Comparison of ENCODE assay signal across 7 mouse cellular contexts in genomic region chr3:79287699-79288458, GRCm38 (mm10). TPM values are rescaled to one million over a fixed set of nuclear protein-coding genes. Genes with fewer than 3 reads are reported as not detected.
DNase-seq lines count a peak whose midpoint lies in the region; ATAC-seq and TF ChIP-seq lines count a peak whose summit lies in the region.

No protein-coding gene starts in this region.

- H3K4me3 ChIP-seq in E14TG2a.4 (replicated peaks; ENCODE audit: low read length), result peak overlapping the region; percentile 97
- H3K4me3 ChIP-seq in forebrain, embryonic 13.5 days, result peak overlapping the region; percentile 95
- H3K4me3 ChIP-seq in intestine, embryonic 15.5 days (replicated peaks), result peak overlapping the region; percentile 96
- H3K4me3 ChIP-seq in lung, postnatal 0 days (ENCODE audit: low read depth, low read length), result peak overlapping the region; percentile 84

- peaks cover 29% of the 10 kb centered on the region for H3K4me1 ChIP-seq in E14TG2a.4 (replicated peaks; ENCODE audit: low read depth, low read length)
- peaks cover 31% of the 10 kb centered on the region for H3K4me1 ChIP-seq in forebrain, embryonic 13.5 days
- H3K4me1 ChIP-seq in intestine, embryonic 15.5 days (replicated peaks), result peaks cover 9% of the 10 kb centered on the region
- H3K4me1 ChIP-seq in lung, postnatal 0 days (ENCODE audit: insufficient read depth, low read depth, low read length), result peaks cover 16% of the 10 kb centered on the region

- no peaks in the 10 kb centered on the region for H3K36me3 ChIP-seq in E14TG2a.4 (ENCODE audit: insufficient read depth, low read length)
- no peaks in the 10 kb centered on the region for H3K36me3 ChIP-seq in forebrain, embryonic 13.5 days (ENCODE audit: poor library complexity, severe bottlenecking)
- no peaks in the 10 kb centered on the region for H3K36me3 ChIP-seq in intestine, embryonic 15.5 days
- no peaks in the 10 kb centered on the region for H3K36me3 ChIP-seq in lung, postnatal 0 days (ENCODE audit: insufficient read depth, low read length)

- WGBS in forebrain, embryonic 13.5 days, result 16% methylated on average over 17 of the region's 17 CpGs
- WGBS in intestine, embryonic 15.5 days, result 17% methylated on average over 17 of the region's 17 CpGs
- 8% methylated on average over 17 of the region's 17 CpGs for WGBS in lung, postnatal 0 days

- H3K4me2 ChIP-seq in forebrain, embryonic 13.5 days, result peak overlapping the region; percentile 81
- H3K4me2 ChIP-seq in intestine, embryonic 15.5 days (replicated peaks), result peak overlapping the region; percentile 84
- peak overlapping the region; percentile 83 for H3K4me2 ChIP-seq in lung, postnatal 0 days (replicated peaks; ENCODE audit: low read depth, low read length)

- no peak for TF ChIP-seq EP300 in lung, postnatal 0 days (IDR thresholded peaks at IDR 0.05)

- no peak for ATAC-seq in forebrain, embryonic 13.5 days
- ATAC-seq in intestine, embryonic 15.5 days, result peak; percentile 10
- no peak for ATAC-seq in lung, postnatal 0 days

- H3K27ac ChIP-seq in forebrain, embryonic 13.5 days, result 0 out of 2 replicates have a peak overlapping the region, but pooled peaks have one; percentile 97
- H3K27ac ChIP-seq in intestine, embryonic 15.5 days, result peak overlapping the region; percentile 70
- H3K27ac ChIP-seq in lung, postnatal 0 days (ENCODE audit: low read length), result peak overlapping the region; percentile 97

- H3K9ac ChIP-seq in forebrain, embryonic 13.5 days, result peak overlapping the region; percentile 95
- peak overlapping the region; percentile 75 for H3K9ac ChIP-seq in intestine, embryonic 15.5 days
- peak overlapping the region; percentile 86 for H3K9ac ChIP-seq in lung, postnatal 0 days (replicated peaks; ENCODE audit: low read depth)

- H3K27me3 ChIP-seq in E14TG2a.4 (ENCODE audit: insufficient read depth, low read length), result peaks cover 42% of the 10 kb centered on the region
- peaks cover 12% of the 10 kb centered on the region for H3K27me3 ChIP-seq in forebrain, embryonic 13.5 days
- H3K27me3 ChIP-seq in intestine, embryonic 15.5 days (replicated peaks), result no peaks in the 10 kb centered on the region
- H3K27me3 ChIP-seq in lung, postnatal 0 days (replicated peaks; ENCODE audit: insufficient read depth, low read length), result no peaks in the 10 kb centered on the region

- no peak for TF ChIP-seq CTCF in E14TG2a.4 (conservative IDR thresholded peaks at IDR 0.05; ENCODE audit: low read length)
- TF ChIP-seq CTCF in lung, postnatal 0 days (IDR thresholded peaks at IDR 0.05), result no peak

- no peaks in the 10 kb centered on the region for H3K9me3 ChIP-seq in E14TG2a.4 (ENCODE audit: low read length)
- H3K9me3 ChIP-seq in forebrain, embryonic 13.5 days (replicated peaks), result no peaks in the 10 kb centered on the region
- H3K9me3 ChIP-seq in intestine, embryonic 15.5 days, result no peaks in the 10 kb centered on the region
- H3K9me3 ChIP-seq in lung, postnatal 0 days (ENCODE audit: low read length), result no peaks in the 10 kb centered on the region

- peak; percentile 38 for DNase-seq in 3T3-L1 (ENCODE audit: low read depth, low spot score)
- peak; percentile 64 for DNase-seq in lung, postnatal 0 days (ENCODE audit: low spot score)
- DNase-seq in urinary bladder, adult 2 months (ENCODE audit: low spot score), result no peak
- DNase-seq in adrenal gland, adult 18-20 months (ENCODE audit: low spot score in 2 of 2), result no peak

RNA-seq across cellular contexts. Expression of gene Rapgef2, which starts 1.6 kb away (rescaled TPM):
- polyA plus RNA-seq in forebrain, embryonic 13.5 days (2015; fragmentation: Nextera tagmentation; extraction: Ambion mirVana), result 7.5 and 7.7 TPM in 2 replicates
- polyA plus RNA-seq in intestine, embryonic 15.5 days (2015; fragmentation: Nextera tagmentation; extraction: Ambion mirVana), result 4.4 TPM in 2 replicates
- 5.8 and 6.5 TPM in 2 replicates for polyA plus RNA-seq in lung, postnatal 0 days (2015; fragmentation: Nextera tagmentation; extraction: Ambion mirVana)
- 10.9 and 11.2 TPM in 2 replicates for polyA plus RNA-seq in urinary bladder, adult 2 months (2012; rRNA removed)
- 10 to 100 TPM; 21.9 to 22.5 TPM for total RNA-seq in adrenal gland, adult 18-20 months (2021)

RNA-seq across cellular contexts. Expression of gene Gm17359, which starts 48.6 kb away (rescaled TPM):
- polyA plus RNA-seq in forebrain, embryonic 13.5 days (2015; fragmentation: Nextera tagmentation; extraction: Ambion mirVana), result not detected in 2 replicates
- polyA plus RNA-seq in intestine, embryonic 15.5 days (2015; fragmentation: Nextera tagmentation; extraction: Ambion mirVana), result not detected in 2 replicates
- not detected in 2 replicates for polyA plus RNA-seq in lung, postnatal 0 days (2015; fragmentation: Nextera tagmentation; extraction: Ambion mirVana)
- not detected in 2 replicates for polyA plus RNA-seq in urinary bladder, adult 2 months (2012; rRNA removed)
- not detected for total RNA-seq in adrenal gland, adult 18-20 months (2021)

Comparison
In these comparisons a context has a peak if more than half of its experiments do, and no peak if none do; other contexts are left out.
1. DNase-seq: peak in 3T3-L1 (single experiment) and lung, postnatal 0 days (single experiment); none in urinary bladder, adult 2 months (single experiment) and adrenal gland, adult 18-20 months (0 of 2).
2. Peak in every context shown above with its lines, with median percentiles within 50 percentile points of each other: H3K4me3 ChIP-seq, H3K27ac ChIP-seq, H3K4me2 ChIP-seq and H3K9ac ChIP-seq.